Mouse (Mus musculus) heart, embryonic 10.5 days (tissue): ENCODE results near the gene Ankrd44. TPM values are rescaled to one million over a fixed set of nuclear protein-coding genes. Genes with fewer than 3 reads are reported as not detected.

ENCODE experiments used
- DNase-seq: peaks from one replicate; pipeline ENCODE4 v3.0.0-alpha.2; 2017; ENCODE audit warnings: low spot score
- H3K27ac ChIP-seq: fragments of 300-500 bp; sonication (generic); 2 replicates; pipeline ENCODE4 v1.5.1; 2016; ENCODE audit warnings: mild to moderate bottlenecking
- H3K27me3 ChIP-seq: fragments of 300-500 bp; sonication (generic); 2 replicates; pipeline ENCODE4 v1.6.1; 2016; ENCODE audit warnings: mild to moderate bottlenecking; ENCODE audit not compliant: poor library complexity, insufficient read depth, severe bottlenecking
- H3K36me3 ChIP-seq: fragments of 300-500 bp; sonication (generic); 2 replicates; pipeline ENCODE4 v1.6.1; 2016; ENCODE audit warnings: mild to moderate bottlenecking, moderate library complexity
- H3K4me1 ChIP-seq: fragments of 300-500 bp; sonication (generic); 2 replicates; pipeline ENCODE4 v1.6.1; 2016; ENCODE audit warnings: mild to moderate bottlenecking
- H3K4me3 ChIP-seq: fragments of 300-500 bp; sonication (generic); 2 replicates; pipeline ENCODE4 v1.5.1; 2016; ENCODE audit warnings: mild to moderate bottlenecking, moderate library complexity
- H3K9me3 ChIP-seq: fragments of 300-500 bp; sonication (generic); 2 replicates; pipeline ENCODE4 v1.6.1; 2016; ENCODE audit warnings: mild to moderate bottlenecking, moderate library complexity
- WGBS: fragments of 180-500 bp; shearing (Covaris S2); methylation state at CpG from one replicate; pipeline ENCODE4 v1.1.7; 2016; 5-methylcytosine and 5-hydroxymethylcytosine counted together
- polyA plus RNA-seq: library from polyadenylated mRNA; unstranded; fragments of >200 nt; fragmentation: Nextera tagmentation; extraction: Ambion mirVana; gene quantifications from 2 replicates; pipeline ENCODE4 v1.2.1, GENCODE M21; 2016

Gene Ankrd44
- polyA plus RNA-seq, 1 experiment from 2014 or later = 10.9 TPM

DNA sequence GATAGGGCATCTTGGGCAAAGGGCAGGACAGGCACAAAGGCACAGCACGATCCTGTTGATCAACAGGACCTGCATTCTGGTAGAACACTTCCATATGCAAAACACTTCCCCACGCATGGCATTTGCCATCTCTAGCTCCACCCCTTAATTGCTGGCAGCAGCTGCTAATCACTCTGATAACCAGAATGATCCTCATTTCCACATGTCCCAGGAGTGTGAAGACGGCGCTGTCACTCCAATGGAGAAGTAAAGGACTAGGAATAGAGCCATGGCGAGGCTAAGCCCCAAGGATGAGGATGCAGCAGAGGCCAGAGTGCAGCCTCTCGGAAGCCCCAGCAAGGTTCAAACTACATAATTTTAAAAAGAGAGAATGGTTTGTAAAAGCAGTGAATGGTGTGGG lies 26.9 kb downstream of the Ankrd44 start:
- Histone ChIP-seq H3K27me3 (no peaks in the 10 kb centered on the region), H3K27ac (no peak overlapping the region), H3K9me3 (no peaks in the 10 kb centered on the region), H3K4me1 (peaks cover 27% of the 10 kb centered on the region), H3K4me3 (no peak overlapping the region), H3K36me3 (no peaks in the 10 kb centered on the region)
- 65% methylated on average over 6 of the region's 6 CpGs for WGBS
- DNase-seq = peak; percentile 53

DNA sequence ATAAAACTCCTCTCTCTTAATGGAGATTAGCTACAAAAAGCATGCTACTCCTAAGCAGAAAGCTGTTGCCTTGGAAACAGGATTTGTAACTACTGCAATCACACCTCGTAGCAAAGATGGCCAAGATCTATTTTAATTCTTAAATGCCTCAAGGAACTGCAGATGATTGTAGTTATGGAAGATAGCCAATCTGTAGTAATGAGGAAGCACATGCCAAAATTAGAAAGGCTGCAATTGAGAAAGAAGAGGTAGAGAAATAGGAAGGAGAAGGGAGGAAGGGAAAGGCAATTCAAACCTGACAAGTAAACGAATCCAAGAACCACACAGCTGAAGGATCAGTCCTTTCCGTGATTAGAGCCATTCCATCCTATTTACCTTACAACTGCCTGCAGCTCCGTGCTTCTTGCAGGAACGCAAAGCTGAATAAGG lies 27.5 kb downstream of the Ankrd44 start:
- Histone ChIP-seq H3K4me1 (peaks cover 27% of the 10 kb centered on the region), H3K36me3 (no peaks in the 10 kb centered on the region), H3K27me3 (no peaks in the 10 kb centered on the region), H3K9me3 (no peaks in the 10 kb centered on the region), H3K4me3 (no peak overlapping the region), H3K27ac (no peak overlapping the region)
- WGBS = 35% methylated on average over 5 of the region's 5 CpGs
- peak; percentile 31 for DNase-seq

DNA sequence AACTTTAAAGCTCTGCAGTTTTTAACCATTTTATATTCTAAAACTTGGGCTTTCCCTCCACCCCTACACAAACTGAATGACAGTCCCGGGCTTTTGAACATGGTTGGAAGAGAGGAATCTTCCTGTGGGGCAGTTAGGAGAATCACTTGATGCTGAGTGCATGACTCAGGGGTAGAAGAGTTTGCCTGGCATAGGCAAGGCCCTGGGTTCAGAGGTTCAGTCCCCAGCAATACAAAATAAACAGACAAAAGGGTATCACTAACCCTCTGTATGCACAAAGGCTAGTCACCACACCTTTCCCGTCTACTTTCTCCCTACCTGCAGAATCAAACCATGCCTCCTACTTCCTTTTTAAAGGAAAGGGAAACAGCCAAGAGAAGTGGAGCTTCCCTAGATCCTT lies 28.5 kb downstream of the Ankrd44 start:
- H3K27ac ChIP-seq = no peak overlapping the region
- no peaks in the 10 kb centered on the region for H3K27me3 ChIP-seq
- H3K4me1 ChIP-seq = peaks cover 27% of the 10 kb centered on the region
- WGBS = 75% methylated on average over 2 of the region's 2 CpGs
- peak; percentile 22 for DNase-seq
- no peaks in the 10 kb centered on the region for H3K36me3 ChIP-seq
- H3K9me3 ChIP-seq = no peaks in the 10 kb centered on the region
- H3K4me3 ChIP-seq = no peak overlapping the region

GRCm38 (mm10) chr1:54896109-54897085 lies 29.8 kb downstream of the Ankrd44 start:
- Histone ChIP-seq H3K36me3 (no peaks in the 10 kb centered on the region), H3K4me1 (peaks cover 22% of the 10 kb centered on the region), H3K9me3 (no peaks in the 10 kb centered on the region), H3K27me3 (no peaks in the 10 kb centered on the region), H3K27ac (no peak overlapping the region), H3K4me3 (no peak overlapping the region)
- WGBS = 74% methylated on average over 12 of the region's 12 CpGs
- DNase-seq = peak; percentile 30

DNA sequence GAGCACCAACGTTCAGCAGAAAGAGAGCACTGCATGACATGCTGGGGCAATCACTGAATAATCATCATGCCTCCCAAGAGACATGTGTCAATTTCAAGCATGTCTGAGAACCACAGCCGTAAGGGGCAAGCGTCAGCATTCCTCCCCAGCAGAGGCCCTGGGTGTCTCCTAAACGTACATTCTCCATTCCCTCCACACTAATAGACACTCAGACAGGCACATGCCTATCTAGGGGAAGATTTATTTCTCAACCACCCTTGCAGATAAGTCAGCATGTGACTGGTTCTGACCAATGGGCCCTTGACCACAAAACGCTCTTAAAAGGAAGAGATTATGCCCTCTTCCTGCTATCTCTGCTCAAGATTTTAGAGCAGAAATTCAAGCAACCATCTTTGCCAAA lies 37.7 kb downstream of the Ankrd44 start:
- H3K4me3 ChIP-seq = no peak overlapping the region
- no peaks in the 10 kb centered on the region for H3K9me3 ChIP-seq
- peaks cover 23% of the 10 kb centered on the region for H3K4me1 ChIP-seq
- H3K27ac ChIP-seq = no peak overlapping the region
- H3K27me3 ChIP-seq = no peaks in the 10 kb centered on the region
- DNase-seq = no peak
- no peaks in the 10 kb centered on the region for H3K36me3 ChIP-seq
- 40% methylated on average over 5 of the region's 5 CpGs for WGBS

DNA sequence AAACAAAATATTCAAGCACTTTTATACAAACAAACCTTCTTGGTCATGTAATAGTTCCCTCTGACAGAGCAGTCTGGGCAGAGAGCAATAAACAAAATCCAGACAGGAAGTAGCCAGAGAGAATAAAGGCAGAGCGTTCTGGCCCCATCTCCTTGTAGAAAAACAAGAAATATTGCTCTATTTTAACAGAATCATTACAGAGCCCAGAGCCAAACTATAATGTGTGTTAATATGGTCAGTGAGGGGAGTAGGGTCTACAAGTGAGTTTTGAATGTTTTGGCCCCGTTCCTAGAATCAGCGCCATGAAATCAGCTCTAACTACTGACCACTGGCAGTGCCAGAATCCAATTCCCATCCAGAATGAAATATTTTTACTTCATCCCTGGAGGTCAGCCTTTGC lies 38.3 kb downstream of the Ankrd44 start:
- H3K4me1 ChIP-seq = peaks cover 23% of the 10 kb centered on the region
- DNase-seq = no peak
- no peak overlapping the region for H3K27ac ChIP-seq
- no peaks in the 10 kb centered on the region for H3K27me3 ChIP-seq
- no peaks in the 10 kb centered on the region for H3K36me3 ChIP-seq
- H3K4me3 ChIP-seq = no peak overlapping the region
- no peaks in the 10 kb centered on the region for H3K9me3 ChIP-seq
- 79% methylated on average over 3 of the region's 3 CpGs for WGBS

DNA sequence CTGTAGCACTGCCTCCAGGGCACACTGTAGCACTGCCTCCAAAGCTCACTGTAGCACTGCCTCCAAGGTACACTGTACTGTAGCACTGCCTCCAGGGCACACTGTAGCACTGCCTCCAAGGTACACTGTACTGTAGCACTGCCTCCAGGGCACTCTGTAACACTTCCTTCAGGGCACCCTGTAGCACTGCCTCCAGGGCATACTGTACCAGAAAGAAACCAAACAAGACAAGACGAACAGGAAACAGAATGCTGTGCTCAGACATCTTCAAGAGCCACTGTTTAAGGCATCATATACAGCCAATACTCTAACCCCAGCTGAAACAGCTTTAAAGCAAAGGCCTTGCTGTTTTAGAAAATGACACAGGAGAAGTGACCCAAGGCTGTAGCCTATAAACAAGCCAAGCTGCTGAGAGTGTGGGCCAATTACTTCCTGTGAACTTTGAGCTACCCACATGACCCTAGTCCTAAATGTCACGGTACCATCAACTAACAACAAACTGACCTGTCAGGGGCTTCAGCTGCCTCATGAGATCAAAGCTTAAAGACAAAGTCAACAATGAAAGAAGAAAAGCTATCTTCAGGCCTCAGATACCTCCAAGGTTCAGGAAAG lies 43.2 kb downstream of the Ankrd44 start:
- H3K9me3 ChIP-seq = no peaks in the 10 kb centered on the region
- H3K4me1 ChIP-seq = peaks cover 14% of the 10 kb centered on the region
- no peak for DNase-seq
- H3K27me3 ChIP-seq = no peaks in the 10 kb centered on the region
- H3K36me3 ChIP-seq = no peaks in the 10 kb centered on the region
- WGBS = 62% methylated on average over 2 of the region's 2 CpGs
- no peak overlapping the region for H3K4me3 ChIP-seq
- H3K27ac ChIP-seq = no peak overlapping the region

DNA sequence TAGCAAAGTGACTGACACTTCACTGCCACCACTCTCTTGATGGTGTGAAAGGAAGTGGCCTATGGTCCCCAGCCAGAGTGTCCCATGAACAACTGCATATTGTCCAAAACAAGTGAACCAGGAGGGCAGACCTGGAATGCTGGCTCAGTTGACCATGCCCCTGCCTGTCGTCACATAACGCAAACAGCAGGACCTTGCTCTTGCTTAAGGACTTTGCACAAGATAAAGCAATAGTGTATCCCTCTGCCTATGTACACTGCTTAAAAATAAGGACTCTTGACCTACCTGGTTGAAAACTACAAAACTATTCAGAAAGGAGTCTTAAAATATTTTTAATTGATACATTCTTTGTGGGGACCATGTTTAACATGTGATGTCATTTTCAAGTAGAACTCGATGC lies 44.7 kb downstream of the Ankrd44 start:
- no peak for DNase-seq
- no peaks in the 10 kb centered on the region for H3K27me3 ChIP-seq
- H3K4me1 ChIP-seq = peaks cover 11% of the 10 kb centered on the region
- H3K27ac ChIP-seq = no peak overlapping the region
- no peaks in the 10 kb centered on the region for H3K36me3 ChIP-seq
- 64% methylated on average over 3 of the region's 3 CpGs for WGBS
- H3K9me3 ChIP-seq = no peaks in the 10 kb centered on the region
- no peak overlapping the region for H3K4me3 ChIP-seq

DNA sequence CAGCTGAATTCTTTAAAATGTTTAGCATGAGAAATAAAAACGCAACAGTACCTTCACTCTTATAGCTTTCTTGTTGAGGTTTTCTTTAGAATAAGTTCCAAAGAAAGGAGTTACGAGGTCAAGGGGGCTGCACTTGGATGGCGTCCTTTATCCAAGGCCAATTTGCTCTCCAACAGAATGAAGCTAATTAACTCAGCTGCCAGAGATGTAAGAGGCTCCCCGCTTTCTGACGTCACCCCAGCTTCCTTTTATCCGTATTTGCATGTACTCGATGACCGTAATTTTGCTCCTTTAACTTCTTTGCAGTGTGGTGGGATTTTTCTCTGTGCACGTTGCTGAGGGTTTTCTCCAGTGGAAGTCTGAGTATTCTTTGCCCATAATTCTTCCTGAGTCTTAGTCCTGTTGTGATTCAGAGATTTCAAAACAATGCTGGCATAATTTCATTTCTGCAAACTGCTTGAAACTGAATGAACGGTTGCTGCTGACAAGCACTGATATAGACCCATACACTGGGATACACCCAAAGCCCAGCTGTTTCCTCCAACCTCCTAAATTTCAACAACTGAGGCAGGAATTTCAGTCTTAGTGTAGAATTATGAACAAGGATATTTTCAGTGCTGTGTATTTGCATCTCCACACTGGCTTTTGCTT lies 48.6 kb downstream of the Ankrd44 start:
- no peak overlapping the region for H3K27ac ChIP-seq
- no peak for DNase-seq
- no peaks in the 10 kb centered on the region for H3K36me3 ChIP-seq
- no peaks in the 10 kb centered on the region for H3K27me3 ChIP-seq
- WGBS = 78% methylated on average over 10 of the region's 10 CpGs
- H3K9me3 ChIP-seq = no peaks in the 10 kb centered on the region
- peaks cover 12% of the 10 kb centered on the region; the same call in 1 of the 2 replicates for H3K4me1 ChIP-seq
- H3K4me3 ChIP-seq = no peak overlapping the region

DNA sequence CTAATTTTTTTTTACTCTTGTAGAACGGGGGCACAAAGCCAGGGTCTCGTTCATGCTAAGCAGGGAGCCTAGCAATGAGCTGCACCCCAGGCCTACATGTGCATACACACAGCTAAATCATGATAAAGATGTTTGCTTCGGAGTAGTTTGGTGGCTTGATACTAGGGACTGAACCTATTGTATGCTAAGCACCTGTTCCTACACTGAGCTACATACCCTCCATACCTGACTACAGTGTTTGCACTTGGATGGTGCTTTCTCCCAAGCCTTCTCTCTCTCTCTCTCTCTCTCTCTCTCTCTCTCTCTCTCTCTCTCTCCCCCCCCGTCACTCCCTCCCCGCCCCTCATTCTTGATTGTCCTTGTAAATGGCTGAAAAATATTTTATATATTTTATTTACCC lies 49.2 kb downstream of the Ankrd44 start:
- WGBS = 89% methylated on average over 5 of the region's 5 CpGs
- H3K9me3 ChIP-seq = no peaks in the 10 kb centered on the region
- no peak overlapping the region for H3K27ac ChIP-seq
- peaks cover 12% of the 10 kb centered on the region; the same call in 1 of the 2 replicates for H3K4me1 ChIP-seq
- no peaks in the 10 kb centered on the region for H3K36me3 ChIP-seq
- no peaks in the 10 kb centered on the region for H3K27me3 ChIP-seq
- no peak for DNase-seq
- no peak overlapping the region for H3K4me3 ChIP-seq

DNA sequence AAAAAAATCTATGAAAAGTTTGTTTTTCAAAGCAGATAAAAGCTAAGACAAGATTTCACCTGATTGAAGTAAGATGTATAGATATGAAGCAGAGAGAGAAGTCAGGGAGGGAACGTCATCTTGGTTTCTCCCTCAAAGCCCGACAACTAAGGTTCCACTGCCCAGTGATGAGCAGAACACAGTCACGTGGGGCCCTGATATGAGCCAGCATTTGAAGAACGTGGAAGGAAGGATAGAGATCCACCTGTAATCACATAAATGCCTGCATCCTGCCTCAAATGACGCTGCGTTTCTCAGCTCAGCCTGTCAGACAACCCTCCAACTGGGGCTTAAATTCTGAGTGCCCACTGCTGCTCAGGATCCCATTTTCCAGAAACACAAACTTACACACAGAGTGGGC lies 52.1 kb downstream of the Ankrd44 start:
- H3K4me1 ChIP-seq = peaks cover 6% of the 10 kb centered on the region; the same call in 1 of the 2 replicates
- WGBS = 79% methylated on average over 6 of the region's 6 CpGs
- H3K27me3 ChIP-seq = no peaks in the 10 kb centered on the region
- H3K4me3 ChIP-seq = no peak overlapping the region
- no peaks in the 10 kb centered on the region for H3K36me3 ChIP-seq
- no peak overlapping the region for H3K27ac ChIP-seq
- no peaks in the 10 kb centered on the region for H3K9me3 ChIP-seq
- DNase-seq = no peak

DNA sequence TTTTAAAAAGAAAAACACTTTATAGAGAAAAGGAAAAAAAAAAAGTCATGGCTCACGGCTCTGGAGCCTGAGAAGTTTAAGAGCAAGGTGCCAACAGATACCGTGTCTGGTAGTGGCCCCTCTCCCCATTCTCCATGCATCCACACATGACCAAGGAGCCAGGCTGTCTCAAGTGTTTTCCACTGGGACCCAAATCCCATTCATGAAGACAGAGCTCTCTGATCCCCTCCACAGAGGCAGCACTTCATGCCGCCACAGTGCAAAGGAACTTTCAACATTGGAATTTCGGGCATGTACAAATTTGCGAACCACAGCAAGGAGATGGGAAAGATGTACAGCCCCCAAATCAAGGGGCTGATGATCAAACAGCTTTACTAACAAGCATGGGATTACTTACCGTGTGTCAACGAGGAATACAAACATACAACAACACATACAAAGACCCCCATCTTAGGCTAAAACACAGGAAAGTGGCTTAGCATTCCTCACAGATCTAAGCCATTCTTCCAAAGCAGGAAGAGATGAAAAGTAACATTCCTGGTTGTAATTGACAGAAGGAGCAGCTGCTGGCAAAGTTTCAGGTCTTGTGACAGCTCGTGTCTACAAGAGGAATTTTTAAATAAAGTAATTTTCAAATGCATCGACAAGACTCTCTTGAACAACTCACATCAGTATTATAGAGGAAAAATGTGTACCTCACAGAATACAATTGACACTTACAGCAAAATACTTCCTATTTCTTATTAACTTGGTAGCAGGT lies 53.1 kb downstream of the Ankrd44 start:
- 58% methylated on average over 9 of the region's 9 CpGs for WGBS
- no peak for DNase-seq
- H3K4me3 ChIP-seq = no peak overlapping the region
- no peak overlapping the region for H3K27ac ChIP-seq
- no peaks in the 10 kb centered on the region for H3K36me3 ChIP-seq
- no peaks in the 10 kb centered on the region for H3K9me3 ChIP-seq
- peaks cover 15% of the 10 kb centered on the region for H3K4me1 ChIP-seq
- H3K27me3 ChIP-seq = no peaks in the 10 kb centered on the region
